Mouse (Mus musculus): ENCODE measurements around the gene Pheta2.

DNA sequence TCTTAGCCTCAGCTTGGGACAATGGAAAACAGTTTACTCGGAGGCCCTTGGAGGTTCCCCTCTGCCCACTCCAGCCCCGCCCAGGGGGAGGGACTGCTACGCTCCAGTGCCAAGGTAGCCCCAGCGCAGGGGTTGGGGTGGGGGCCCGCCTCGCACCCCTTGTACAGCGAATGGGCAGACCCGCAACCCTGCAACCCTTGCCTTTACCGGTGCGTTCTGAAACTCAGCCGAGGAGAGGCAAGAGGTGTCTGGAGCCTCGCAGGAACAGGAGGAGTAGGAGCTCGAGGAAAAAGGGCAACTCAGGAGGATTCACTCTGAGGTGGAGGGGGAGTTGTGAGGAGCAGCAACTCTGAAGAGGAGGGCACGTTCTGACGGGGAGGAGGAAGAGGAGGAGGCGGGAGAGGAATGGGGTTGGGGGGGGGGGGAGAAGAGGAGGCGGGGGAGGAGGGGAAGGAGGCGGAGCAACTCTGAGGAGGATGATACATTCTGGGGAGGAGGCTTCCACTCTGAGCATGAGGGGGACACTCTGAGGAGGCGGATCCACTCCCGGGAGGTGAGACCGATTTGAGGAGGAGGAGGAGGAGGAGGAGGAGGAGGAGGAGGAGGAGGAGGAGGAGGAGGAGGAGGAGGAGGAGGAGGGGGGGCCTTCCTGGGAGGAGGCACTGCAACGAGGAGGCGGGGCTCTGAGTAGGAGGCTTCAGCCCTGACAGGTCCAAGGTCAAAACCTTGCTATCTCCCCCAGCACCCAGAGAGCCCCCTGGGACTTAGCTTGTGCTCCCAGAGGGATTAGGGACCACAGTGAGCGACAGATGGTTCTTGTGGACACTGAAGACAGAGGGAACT is 41.4 kb downstream of the Pheta2 start, which contains the start of gene Cyp2d22:
- TF ChIP-seq CTCF (IDR thresholded peaks at IDR 0.05) (no peak), EP300 (IDR thresholded peaks at IDR 0.05) (no peak)
